23 mouse cellular contexts compared by ENCODE assay signal in the genomic region with DNA sequence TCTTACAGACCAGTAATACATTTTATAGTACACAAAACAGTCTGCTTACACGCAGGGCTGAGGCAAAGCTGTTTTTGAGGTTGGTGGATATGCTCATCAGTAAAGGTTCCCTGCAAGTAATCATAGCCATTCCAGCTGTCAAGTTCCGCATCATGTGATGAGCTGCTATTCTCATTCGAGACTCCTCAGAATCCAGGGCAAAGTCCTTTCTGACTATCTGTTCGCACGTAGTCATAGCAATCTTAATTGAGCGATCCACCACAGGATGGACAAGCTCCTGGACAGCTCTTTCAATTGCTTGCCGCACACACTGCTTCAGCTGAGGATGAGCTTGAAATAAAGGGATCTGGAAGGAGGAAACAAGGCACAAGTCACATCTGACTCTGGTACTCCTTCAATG. TPM values are rescaled to one million over a fixed set of nuclear protein-coding genes. Genes with fewer than 3 reads are reported as not detected.
A peak's percentile ranks its signal among the peaks of the same experiment; 100 is the strongest.
DNase-seq lines count a peak whose midpoint lies in the region; ATAC-seq lines count a peak whose summit lies in the region.
"Had no signal": no experiment of that assay in that cellular context is flagged by ENCODE, and none has a peak within 500 bp of the region (broad histone marks: within the 10 kb centered on the region; RNA-seq: fewer than 3 reads in every experiment).

No protein-coding gene starts in this region.

- H3K9ac ChIP-seq in intestine, embryonic 16.5 days (ENCODE audit: low read depth, low read length) = no peak overlapping the region
- no peak overlapping the region for H3K9ac ChIP-seq in intestine, embryonic 15.5 days
- H3K9ac ChIP-seq: forebrain, embryonic 13.5 days; hindbrain, embryonic 13.5 days had no signal

- 78% methylated on average over 7 of the region's 7 CpGs for WGBS in intestine, embryonic 16.5 days
- 83% methylated on average over 7 of the region's 7 CpGs for WGBS in intestine, embryonic 15.5 days

- no peak overlapping the region for H3K4me2 ChIP-seq in intestine, embryonic 16.5 days (ENCODE audit: low read depth, low read length)
- no peak overlapping the region for H3K4me2 ChIP-seq in intestine, embryonic 15.5 days (replicated peaks)
- H3K4me2 ChIP-seq: forebrain, embryonic 13.5 days; heart, embryonic 11.5 days; hindbrain, embryonic 13.5 days had no signal

- DNase-seq in cerebellum, adult 8-10 months = no peak
- peak; percentile 44 for DNase-seq in kidney, adult 9 months
- no peak for DNase-seq in kidney, postnatal 4 days
- peak; percentile 30 for DNase-seq in yolk sac, embryonic 10.5 days (ENCODE audit: low spot score)
- no peak for DNase-seq in adrenal gland, postnatal 14 days
- DNase-seq: adrenal gland, adult 8-10 months; adrenal gland, postnatal 36 days; cerebellum, adult 11-12 months; cerebellum, adult 9-10 months; cerebellum, postnatal 14 days; gastrocnemius, postnatal 36 days; heart, postnatal 36 days had no signal

- no peak overlapping the region for H3K4me3 ChIP-seq in intestine, embryonic 16.5 days (ENCODE audit: low read length)
- H3K4me3 ChIP-seq in intestine, embryonic 15.5 days (replicated peaks) = no peak overlapping the region
- H3K4me3 ChIP-seq: forebrain, embryonic 10.5 days; forebrain, embryonic 13.5 days; hindbrain, embryonic 10.5 days; hindbrain, embryonic 13.5 days had no signal

- 0 out of 2 replicates have a peak, but pooled peaks have one; percentile 10 for ATAC-seq in cerebellum, adult (ENCODE audit: insufficient number of reproducible peaks, low FRiP score, low TSS enrichment)
- peak; percentile 59; the same call in 1 of the 2 replicates for ATAC-seq in intestine, embryonic 16.5 days
- no peak for ATAC-seq in intestine, embryonic 15.5 days
- ATAC-seq: activated CD4-positive, CD25-positive, alpha-beta regulatory T cell, adult 4 months; forebrain, embryonic 13.5 days; forebrain, embryonic 16.5 days; hindbrain, embryonic 16.5 days had no signal

- no peak overlapping the region for H3K27ac ChIP-seq in intestine, embryonic 16.5 days (ENCODE audit: low read length)
- H3K27ac ChIP-seq in intestine, embryonic 15.5 days = no peak overlapping the region
- H3K27ac ChIP-seq: forebrain, embryonic 10.5 days; forebrain, embryonic 13.5 days; hindbrain, embryonic 10.5 days; hindbrain, embryonic 13.5 days had no signal

- no peaks in the 10 kb centered on the region for H3K27me3 ChIP-seq in intestine, embryonic 16.5 days (replicated peaks; ENCODE audit: control insufficient read depth, insufficient read depth, low read length)
- H3K27me3 ChIP-seq in intestine, embryonic 15.5 days (replicated peaks) = no peaks in the 10 kb centered on the region
- H3K27me3 ChIP-seq: forebrain, embryonic 13.5 days; hindbrain, embryonic 13.5 days had no signal

- H3K4me1 ChIP-seq in intestine, embryonic 16.5 days (ENCODE audit: control insufficient read depth, insufficient read depth, low read length) = no peaks in the 10 kb centered on the region
- no peaks in the 10 kb centered on the region for H3K4me1 ChIP-seq in intestine, embryonic 15.5 days (replicated peaks)
- H3K4me1 ChIP-seq: forebrain, embryonic 10.5 days; forebrain, embryonic 13.5 days; hindbrain, embryonic 10.5 days; hindbrain, embryonic 13.5 days had no signal

- H3K36me3 ChIP-seq in intestine, embryonic 16.5 days (ENCODE audit: control insufficient read depth, insufficient read depth, low read length) = peaks cover 26% of the 10 kb centered on the region
- H3K36me3 ChIP-seq in intestine, embryonic 15.5 days = peaks cover 40% of the 10 kb centered on the region

- H3K9me3 ChIP-seq in intestine, embryonic 16.5 days (ENCODE audit: control insufficient read depth, low read length) = no peaks in the 10 kb centered on the region
- no peaks in the 10 kb centered on the region for H3K9me3 ChIP-seq in intestine, embryonic 15.5 days
- H3K9me3 ChIP-seq: forebrain, embryonic 10.5 days; forebrain, embryonic 13.5 days; hindbrain, embryonic 10.5 days; hindbrain, embryonic 13.5 days had no signal

RNA-seq across cellular contexts. Expression of a gene that starts 26.1 kb away (rescaled TPM):
- 16.1 and 18.4 TPM in 2 replicates for polyA plus RNA-seq in intestine, embryonic 16.5 days (2015; fragmentation: Nextera tagmentation; extraction: Ambion mirVana)
- 19.7 and 24.3 TPM in 2 replicates for polyA plus RNA-seq in intestine, embryonic 15.5 days (2015; fragmentation: Nextera tagmentation; extraction: Ambion mirVana)
- 24.6 and 26.9 TPM in 2 replicates for total RNA-seq in adrenal gland, postnatal 14 days (2021)

Comparison
In these comparisons a context has a peak if more than half of its experiments do, and no peak if none do; other contexts are left out.
1. DNase-seq: peak in kidney, adult 9 months (single experiment) and yolk sac, embryonic 10.5 days (single experiment); none in cerebellum, adult 8-10 months (single experiment), kidney, postnatal 4 days (0 of 2) and adrenal gland, postnatal 14 days (single experiment).